Mouse (Mus musculus): ENCODE data around the gene Vkorc1l1.

DNA sequence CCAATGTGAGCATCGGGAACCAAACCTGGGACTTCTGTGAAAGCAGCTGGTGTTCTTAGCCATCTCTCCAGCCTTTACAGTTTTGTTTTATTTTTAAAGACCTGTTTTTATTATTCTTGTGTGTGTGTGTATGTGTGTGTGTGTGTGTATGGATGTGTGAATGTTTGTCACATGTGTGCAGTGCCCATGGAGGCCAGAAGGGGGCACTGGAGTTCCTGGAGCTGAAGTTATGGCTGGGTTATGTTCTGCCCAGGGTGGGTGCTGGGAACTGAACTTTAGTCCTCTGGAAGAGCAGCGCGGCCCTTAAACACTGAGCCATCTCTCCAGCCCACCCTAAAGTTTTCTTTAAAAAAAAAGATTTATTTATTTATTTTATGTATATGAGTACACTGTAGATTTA lies 73.3 kb downstream of the Vkorc1l1 start:
- TF ChIP-seq POLR2A (IDR thresholded peaks at IDR 0.05; ENCODE audit: borderline replicate concordance, control insufficient read depth, low read depth, low read length): no peak
- TF ChIP-seq CTCF (IDR thresholded peaks at IDR 0.05; ENCODE audit: control insufficient read depth, insufficient read depth, low read length): no peak
